Mouse (Mus musculus) left cerebral cortex, postnatal 25 days (tissue): Measurements from ENCODE around the gene Ednrb. TPM values are rescaled to one million over a fixed set of nuclear protein-coding genes. Genes with fewer than 3 reads are reported as not detected.

Source experiments
- DNase-seq, 2 experiments: peaks; one replicate each; pipeline ENCODE4 v3.0.0; 2022; ENCODE audit warnings: low spot score in 2 of 2, mixed read lengths in 1 of 2
- intact Hi-C: fragments of 180-260 bp; cut with DNase I; formaldehyde crosslinking; loops from one replicate; pipeline ENCODE4 v1.15.1; 2025
- total RNA-seq, 2 experiments: library from RNA; stranded (reverse); gene quantifications; 2 replicates each; pipeline ENCODE4 v1.2.3; 2021

Gene Ednrb
- total RNA-seq: 10 to 100 TPM; 38.2 to 39.9 TPM

DNA sequence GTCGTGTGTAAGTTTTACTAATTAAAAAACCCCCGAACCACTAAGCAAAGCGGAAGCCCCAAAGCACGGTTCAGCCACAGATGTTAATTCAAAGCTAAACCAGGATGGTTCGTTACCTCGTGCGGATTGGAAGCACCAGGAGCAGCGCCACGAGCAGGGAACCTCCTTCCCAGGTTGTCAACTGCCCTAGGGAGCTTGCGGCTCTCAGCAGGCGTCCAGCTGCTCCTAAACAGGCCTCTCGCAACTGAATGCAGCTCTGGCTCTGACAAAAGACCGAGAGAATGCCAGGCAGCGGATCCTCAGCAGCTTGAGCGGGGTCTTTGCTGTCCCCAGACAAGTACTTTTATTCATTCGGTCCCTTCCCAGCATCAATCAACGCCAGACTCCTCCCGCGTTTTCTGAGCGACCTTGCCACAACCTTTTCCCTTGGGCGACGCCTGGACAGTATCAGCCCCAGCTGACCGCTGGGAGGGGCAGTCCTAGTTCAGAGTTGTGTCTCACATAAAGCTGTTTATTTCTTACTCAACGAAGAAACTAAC, at the start of gene Ednrb:
Gene Ednrb (minus strand): TSS at position 392 of the 539 bp plus-strand sequence.
- DNase-seq: peak; percentile 9 to 13
- intact Hi-C loops: loop anchor here (5.0 to 10.0 kb wide), 2 partner anchors 67 to 181 kb away; no protein-coding TSS in a partner anchor

DNA sequence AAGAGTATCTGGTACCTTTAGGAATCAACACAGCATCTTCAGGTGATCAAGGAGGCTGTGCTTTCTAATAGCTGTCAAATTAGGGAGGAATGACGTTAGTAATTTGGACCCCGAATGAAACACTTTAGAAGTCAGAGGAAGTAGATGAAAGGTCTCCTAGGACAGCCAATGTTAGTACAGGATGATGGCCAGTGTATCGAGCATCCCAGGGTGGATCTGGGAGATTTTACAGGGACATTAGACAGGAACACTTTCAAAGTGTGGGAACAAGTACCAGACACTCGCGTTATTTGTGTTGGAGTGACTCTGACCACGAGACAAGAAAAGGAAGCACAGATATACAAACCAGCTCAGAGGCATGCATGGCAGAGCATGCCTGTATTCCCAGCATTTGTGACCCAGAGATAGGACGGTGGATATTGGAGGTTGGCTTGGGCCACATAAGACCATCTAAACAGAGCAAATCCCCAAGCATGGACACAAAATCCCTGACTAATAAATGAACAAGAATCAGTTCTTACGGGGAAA, 48.3 kb upstream of the Ednrb start:
- no peak for DNase-seq
- intact Hi-C loops: no loop called here

- intact Hi-C loops: no loop called here
- DNase-seq: no peak
Observed at GRCm38 (mm10) chr14:103890761-103891160, 46.6 kb upstream of the Ednrb start.

GRCm38 (mm10) chr14:103884892-103885575, 40.8 kb upstream of the Ednrb start:
- intact Hi-C loops: no loop called here
- DNase-seq: no peak

DNA sequence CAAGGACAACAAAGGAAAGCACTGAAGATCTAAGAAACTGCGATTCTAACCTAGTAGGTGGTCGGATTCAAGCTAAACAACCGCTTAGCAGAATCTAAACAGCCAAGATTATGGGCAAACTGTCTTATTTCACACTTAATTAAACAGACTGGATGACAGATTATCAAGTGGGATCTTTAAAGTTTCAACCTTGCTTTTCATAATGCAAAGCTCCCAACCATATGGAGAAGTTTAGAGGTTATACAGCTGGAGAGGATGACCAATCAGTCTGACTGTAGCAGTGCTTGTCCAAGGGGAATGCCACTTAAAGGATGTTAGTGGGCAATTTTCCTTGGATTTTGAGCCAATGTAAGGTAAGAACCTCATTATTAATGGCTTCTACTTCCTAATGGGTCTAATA, 38.7 kb upstream of the Ednrb start:
- DNase-seq: no peak
- intact Hi-C loops: no loop called here

DNA sequence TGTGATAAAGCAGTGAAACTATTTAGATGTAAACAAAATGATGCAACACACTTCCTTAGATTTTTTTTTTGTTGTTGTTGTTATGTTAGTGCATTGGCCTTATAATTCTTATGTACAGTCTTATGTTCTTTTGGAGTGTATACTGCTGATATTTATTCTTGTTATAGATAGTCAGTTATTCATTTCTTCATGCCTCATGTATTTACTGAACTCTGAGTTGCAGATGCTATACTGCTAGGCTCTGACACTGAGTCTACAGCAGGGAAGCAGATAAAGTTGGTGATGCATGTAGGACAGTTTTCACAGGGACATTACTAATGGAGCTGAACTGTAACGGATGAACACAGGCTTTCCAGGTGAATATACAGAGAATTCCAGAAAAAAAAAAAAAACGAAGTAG, 32.9 kb upstream of the Ednrb start:
- intact Hi-C loops: no loop called here

GRCm38 (mm10) chr14:103876598-103876997, 32.4 kb upstream of the Ednrb start:
- intact Hi-C loops: no loop called here
- no peak for DNase-seq

More for the DNA sequence above, 32.9 kb upstream of the Ednrb start:
- DNase-seq: no peak

DNA sequence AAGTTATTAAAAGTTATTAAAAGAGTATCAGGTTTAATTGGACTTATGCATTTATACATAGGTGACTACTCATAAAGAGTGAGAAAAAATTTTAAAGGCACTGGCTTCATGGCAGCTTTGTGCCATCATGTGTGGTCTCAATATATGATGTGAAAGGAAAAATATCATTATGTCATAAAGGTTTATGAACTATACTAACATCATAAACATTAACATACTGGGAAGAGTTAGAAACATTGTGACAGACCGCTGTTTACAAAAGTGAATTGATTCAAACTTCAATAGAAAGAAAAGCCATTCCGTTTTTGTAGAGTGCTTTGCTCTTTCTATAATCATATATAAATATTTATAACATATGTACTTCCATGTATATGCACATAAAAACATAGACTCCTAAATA, 22.4 kb upstream of the Ednrb start:
- intact Hi-C loops: no loop called here
- DNase-seq: no peak

GRCm38 (mm10) chr14:103865226-103865625, 21.0 kb upstream of the Ednrb start:
- intact Hi-C loops: no loop called here
- peak in 1 of 2 experiments; percentile 8 for DNase-seq

GRCm38 (mm10) chr14:103850071-103850845, 6.1 kb upstream of the Ednrb start:
- DNase-seq: no peak
- intact Hi-C loops: no loop called here

GRCm38 (mm10) chr14:103845716-103846115, 1.5 kb upstream of the Ednrb start:
- intact Hi-C loops: loop anchor here (10.0 kb wide), 1 partner anchor 179 kb away; no protein-coding TSS in a partner anchor
- no peak for DNase-seq

DNA sequence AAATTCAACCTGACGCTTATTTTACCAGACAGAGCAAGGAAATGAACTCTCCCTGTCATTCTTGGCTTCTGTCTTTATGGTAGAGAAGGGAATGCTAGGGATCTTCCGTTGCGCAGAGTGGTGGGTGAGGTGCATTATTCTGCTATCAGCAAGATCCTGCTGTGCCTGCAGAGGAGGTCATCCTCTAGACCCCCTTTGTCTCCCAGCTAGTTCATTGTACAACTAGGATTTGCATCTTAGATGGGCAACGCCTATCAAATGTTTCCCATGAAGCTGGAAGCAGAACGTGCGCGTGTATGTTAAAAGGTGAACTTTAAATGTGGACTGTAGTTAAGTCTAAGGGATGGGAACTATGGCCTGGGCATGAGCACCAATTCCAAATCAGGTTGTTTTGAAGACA, 742 bp upstream of the Ednrb start:
- no peak for DNase-seq
- intact Hi-C loops: loop anchor here (5.0 to 10.0 kb wide), 2 partner anchors 68 to 180 kb away; no protein-coding TSS in a partner anchor

DNA sequence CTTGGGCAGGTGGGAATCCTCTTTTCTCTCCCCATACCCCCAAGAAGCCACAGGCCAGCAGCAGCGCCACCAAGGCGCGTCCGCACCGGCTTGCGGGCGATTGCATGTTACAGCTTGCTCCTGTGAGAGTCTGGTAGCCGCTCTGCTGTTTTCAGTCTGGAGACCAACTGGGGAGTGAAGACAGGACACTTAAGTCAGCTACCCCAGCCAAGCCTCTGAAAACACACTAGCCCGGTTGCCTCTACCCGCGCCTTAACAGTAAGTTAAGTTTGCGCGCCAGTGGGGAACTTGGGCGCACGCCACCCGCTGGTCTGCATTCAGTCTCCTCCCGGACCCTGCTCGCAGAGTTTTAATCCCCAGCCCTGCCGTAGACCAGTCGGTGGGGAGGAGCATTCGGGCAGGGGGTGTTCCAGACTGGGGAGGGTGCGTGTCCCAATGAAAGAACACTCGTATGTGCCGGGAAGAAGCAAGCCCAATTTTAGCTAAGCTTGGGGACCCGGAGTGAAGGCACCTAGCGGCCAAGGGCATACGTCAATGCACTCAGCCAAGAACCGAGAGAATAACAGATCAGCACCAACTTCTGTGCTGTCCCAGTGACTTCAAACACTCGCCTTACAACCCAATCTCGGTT, 716 bp downstream of the Ednrb start:
- intact Hi-C loops: loop anchor here (5.0 to 10.0 kb wide), 2 partner anchors 66 to 181 kb away; no protein-coding TSS in a partner anchor
- peak; percentile 36 to 41 for DNase-seq

GRCm38 (mm10) chr14:103842896-103843295, 1.3 kb downstream of the Ednrb start:
- DNase-seq: peak; percentile 10 to 13
- intact Hi-C loops: loop anchor here (5.0 to 10.0 kb wide), 2 partner anchors 66 to 182 kb away; no protein-coding TSS in a partner anchor

GRCm38 (mm10) chr14:103840436-103840835, 3.8 kb downstream of the Ednrb start:
- peak in 1 of 2 experiments; percentile 11 for DNase-seq
- intact Hi-C loops: loop anchor here (5.0 to 10.0 kb wide), 2 partner anchors 63 to 184 kb away; no protein-coding TSS in a partner anchor

GRCm38 (mm10) chr14:103838887-103839286, 5.3 kb downstream of the Ednrb start:
- intact Hi-C loops: no loop called here
- no peak for DNase-seq

GRCm38 (mm10) chr14:103834589-103834988, 9.6 kb downstream of the Ednrb start:
- DNase-seq: no peak
- intact Hi-C loops: no loop called here

DNA sequence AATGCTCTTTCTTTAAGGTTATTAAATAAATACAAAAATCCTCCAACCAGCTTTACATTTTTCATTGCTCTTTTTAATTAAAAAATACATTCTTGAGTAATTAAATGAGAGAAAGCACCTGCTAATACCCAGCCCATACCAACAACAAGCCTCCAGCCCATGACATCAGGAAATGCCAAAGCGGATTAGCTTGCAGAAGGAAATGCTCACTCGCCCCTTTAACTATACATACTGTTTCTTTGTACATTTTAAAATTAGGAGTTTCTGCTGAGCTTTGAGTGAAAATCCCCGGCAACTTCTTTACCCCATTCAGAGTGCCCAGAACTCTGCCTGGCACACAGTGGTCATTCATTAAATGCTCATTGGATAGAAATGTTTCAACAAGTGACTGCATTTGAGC, 10.1 kb downstream of the Ednrb start:
- intact Hi-C loops: no loop called here

GRCm38 (mm10) chr14:103832472-103832871, 11.7 kb downstream of the Ednrb start:
- intact Hi-C loops: no loop called here
- DNase-seq: no peak

More for the DNA sequence above, 10.1 kb downstream of the Ednrb start:
- DNase-seq: no peak
